33 mouse cellular contexts compared by ENCODE assay signal in the genomic region with DNA sequence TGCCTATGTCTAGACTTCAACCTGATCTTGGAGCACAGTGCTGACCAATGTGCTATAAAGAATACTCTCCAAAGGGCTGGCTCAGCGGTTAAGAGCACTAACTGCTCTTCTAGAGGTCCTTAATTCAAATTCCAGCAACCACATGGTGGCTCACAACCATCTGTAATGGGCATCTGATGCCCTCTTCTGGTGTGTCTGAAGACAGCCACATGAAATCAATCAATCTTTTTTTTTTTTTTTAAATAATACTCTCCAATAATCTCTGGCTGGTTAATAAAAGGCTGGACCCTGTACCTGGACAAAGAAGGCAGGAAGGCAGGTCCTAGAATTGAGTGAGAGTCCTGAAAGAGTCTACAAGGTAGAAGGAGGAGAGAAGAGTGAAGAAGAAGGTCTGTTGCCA.
"Had no signal": no experiment of that assay in that cellular context is flagged by ENCODE, and none has a peak within 500 bp of the region (broad histone marks: within the 10 kb centered on the region; RNA-seq: fewer than 3 reads in every experiment).

No protein-coding gene starts in this region.

- H3K27ac ChIP-seq: heart, embryonic 13.5 days; heart, embryonic 15.5 days; hindbrain, embryonic 10.5 days; hindbrain, embryonic 12.5 days; hindbrain, embryonic 13.5 days; hindbrain, embryonic 14.5 days; hindbrain, embryonic 15.5 days; hindbrain, postnatal 0 days; intestine, embryonic 15.5 days; kidney, embryonic 15.5 days; kidney, postnatal 0 days; left cerebral cortex, adult 2 months had no signal

- H3K9ac ChIP-seq: heart, embryonic 12.5 days; heart, embryonic 13.5 days; heart, embryonic 15.5 days; hindbrain, embryonic 12.5 days; hindbrain, embryonic 13.5 days; hindbrain, embryonic 14.5 days; hindbrain, embryonic 15.5 days; intestine, embryonic 15.5 days; kidney, embryonic 15.5 days had no signal

- H3K4me2 ChIP-seq: heart, embryonic 12.5 days; heart, embryonic 13.5 days; heart, embryonic 15.5 days; hindbrain, embryonic 12.5 days; hindbrain, embryonic 13.5 days; hindbrain, embryonic 14.5 days; hindbrain, embryonic 15.5 days; intestine, embryonic 15.5 days; kidney, embryonic 15.5 days had no signal

- H3K9me3 ChIP-seq: heart, embryonic 12.5 days; heart, embryonic 13.5 days; heart, embryonic 15.5 days; hindbrain, embryonic 10.5 days; hindbrain, embryonic 12.5 days; hindbrain, embryonic 13.5 days; hindbrain, embryonic 15.5 days; intestine, embryonic 15.5 days; kidney, embryonic 15.5 days had no signal

- H3K4me1 ChIP-seq: heart, embryonic 12.5 days; heart, embryonic 15.5 days; hindbrain, embryonic 10.5 days; hindbrain, embryonic 12.5 days; hindbrain, embryonic 13.5 days; hindbrain, embryonic 15.5 days; intestine, embryonic 15.5 days; kidney, embryonic 15.5 days had no signal

- ATAC-seq: hindbrain, embryonic 16.5 days; hindbrain, postnatal 0 days; inflammation-experienced regulatory T-cells, adult 6 months; intestine, embryonic 15.5 days; intestine, embryonic 16.5 days; intestine, postnatal 0 days had no signal

- H3K4me3 ChIP-seq: heart, embryonic 12.5 days; heart, embryonic 13.5 days; heart, embryonic 15.5 days; hindbrain, embryonic 10.5 days; hindbrain, embryonic 12.5 days; hindbrain, embryonic 13.5 days; hindbrain, embryonic 15.5 days; intestine, embryonic 15.5 days; kidney, embryonic 15.5 days; left cerebral cortex, adult 2 months had no signal

- H3K27me3 ChIP-seq: heart, embryonic 12.5 days; heart, embryonic 13.5 days; heart, embryonic 15.5 days; hindbrain, embryonic 12.5 days; hindbrain, embryonic 13.5 days; hindbrain, embryonic 15.5 days; intestine, embryonic 15.5 days; kidney, embryonic 15.5 days had no signal

- H3K36me3 ChIP-seq: heart, embryonic 12.5 days; heart, embryonic 13.5 days; heart, embryonic 15.5 days; hindbrain, embryonic 10.5 days; hindbrain, embryonic 12.5 days; hindbrain, embryonic 13.5 days; hindbrain, embryonic 15.5 days; intestine, embryonic 15.5 days; kidney, embryonic 15.5 days had no signal

- DNase-seq: heart, postnatal 10 days; heart, postnatal 14 days; heart, postnatal 36 days; heart, postnatal 4 days; kidney, adult 11 months; kidney, adult 18-20 months; kidney, adult 2 months; kidney, adult 8-10 months; kidney, adult 9 months; kidney, postnatal 10 days; kidney, postnatal 14 days; kidney, postnatal 25 days; kidney, postnatal 36 days; kidney, postnatal 4 days; layer of hippocampus, adult 9-11 months; layer of hippocampus, postnatal 36 days had no signal
